Mouse (Mus musculus) forelimb bud, embryonic 11.5 days (tissue): ENCODE results near the gene Ssbp1.

Experiments used
- DNase-seq: peaks from one replicate; pipeline ENCODE4 v3.0.0-alpha.2; 2012; ENCODE audit warnings: low read depth, low spot score

The Ssbp1 gene

DNA sequence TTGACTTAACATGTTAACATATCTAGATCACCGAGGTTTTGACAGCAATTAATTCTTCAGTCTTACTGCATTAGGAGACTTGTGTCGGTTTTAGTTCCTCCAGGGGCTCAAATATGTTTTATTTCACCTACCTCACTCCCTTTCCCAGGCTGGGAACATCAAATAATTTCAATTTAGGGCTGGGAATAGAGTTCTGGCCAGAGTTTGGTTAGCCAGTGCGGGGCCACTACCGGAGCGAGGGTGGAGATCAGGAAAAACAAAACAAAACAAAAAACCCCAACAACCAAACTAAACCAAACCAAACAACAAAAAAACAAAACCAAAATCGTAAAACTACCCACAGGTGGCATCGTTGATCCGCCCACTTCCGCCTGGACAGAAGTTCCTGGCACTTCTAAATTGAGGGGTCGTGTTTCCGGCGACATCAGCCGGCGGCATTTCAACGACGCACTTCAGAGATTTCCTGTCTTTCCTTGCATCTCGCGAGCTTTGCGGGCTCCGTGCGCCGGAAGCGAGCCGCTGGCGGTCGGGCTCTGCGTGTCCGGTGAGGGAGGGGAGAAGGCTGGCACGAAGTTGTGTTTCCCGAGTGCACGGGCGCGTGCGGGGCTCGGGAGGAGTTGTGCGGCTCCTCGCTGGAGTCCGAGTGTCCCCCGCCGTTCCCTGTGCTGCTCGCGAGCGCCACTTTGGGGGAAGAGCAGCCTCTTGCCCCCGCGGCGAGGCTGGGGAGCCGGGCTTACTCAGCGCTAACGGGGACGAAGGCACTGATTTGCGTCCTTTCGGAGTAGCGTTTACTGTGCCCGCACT is at the start of gene Ssbp1:
Gene Ssbp1, plus strand, starts transcription at position 437 of the 804 bp plus-strand sequence.
- peak; percentile 97 for DNase-seq

DNA sequence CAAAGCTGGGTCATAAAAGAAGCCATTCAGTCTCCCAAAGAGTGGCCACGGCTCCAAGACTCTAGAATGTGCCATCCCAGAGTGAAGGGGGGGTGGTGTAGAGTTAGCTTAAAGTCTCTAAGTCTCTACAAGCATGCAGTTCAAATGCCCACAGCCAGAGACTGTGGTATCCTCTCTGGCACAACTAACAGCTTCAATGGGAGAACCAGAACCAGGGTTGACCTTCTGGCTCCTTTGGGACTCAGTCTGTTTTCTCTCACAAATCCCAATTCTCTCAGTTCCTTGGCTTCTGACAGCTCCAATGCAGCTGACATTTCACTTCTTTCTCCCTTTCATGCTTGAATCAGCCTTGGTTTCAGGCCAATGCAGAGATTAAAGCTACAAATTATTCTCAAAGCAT is 48.1 kb upstream of the Ssbp1 start:
- no peak for DNase-seq

DNA sequence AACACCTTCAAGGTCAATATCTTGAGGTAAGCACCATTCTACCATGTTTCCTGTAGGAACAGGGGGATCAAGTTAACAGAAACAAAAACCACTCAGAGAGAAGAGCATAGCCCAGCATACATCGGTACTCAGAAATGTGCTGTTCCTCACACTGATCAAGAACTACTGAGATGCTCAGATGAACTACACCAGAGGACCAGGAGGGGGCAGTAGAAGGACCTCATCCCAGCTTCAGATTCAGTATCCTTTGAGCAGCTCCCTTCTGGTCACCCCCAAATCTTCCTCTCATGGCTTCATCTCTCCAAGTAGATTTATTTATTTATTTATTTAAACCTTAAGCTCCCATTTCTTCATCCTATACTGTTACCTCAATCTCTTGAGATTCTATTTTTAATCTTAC is 47.4 kb upstream of the Ssbp1 start:
- peak; percentile 25 for DNase-seq

DNA sequence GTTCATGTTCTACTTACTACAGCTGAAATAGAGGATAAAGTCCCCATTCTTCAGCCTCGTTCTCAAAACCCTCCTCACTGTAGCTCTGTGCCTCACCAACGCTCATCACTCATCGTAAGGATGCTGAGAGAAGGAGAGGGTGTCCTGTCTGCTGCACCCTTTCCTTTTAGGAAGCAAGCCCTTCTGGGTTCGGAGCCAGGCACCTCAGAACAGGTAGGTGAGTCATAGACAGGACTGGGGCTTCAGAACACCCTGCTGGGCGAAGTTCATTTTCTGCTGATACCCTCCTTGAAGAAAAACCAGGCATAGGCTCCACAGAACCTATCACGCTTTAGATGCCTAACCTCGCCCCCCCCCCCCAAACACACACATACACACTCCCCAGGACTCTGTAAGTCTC is 43.7 kb upstream of the Ssbp1 start:
- DNase-seq: no peak

DNA sequence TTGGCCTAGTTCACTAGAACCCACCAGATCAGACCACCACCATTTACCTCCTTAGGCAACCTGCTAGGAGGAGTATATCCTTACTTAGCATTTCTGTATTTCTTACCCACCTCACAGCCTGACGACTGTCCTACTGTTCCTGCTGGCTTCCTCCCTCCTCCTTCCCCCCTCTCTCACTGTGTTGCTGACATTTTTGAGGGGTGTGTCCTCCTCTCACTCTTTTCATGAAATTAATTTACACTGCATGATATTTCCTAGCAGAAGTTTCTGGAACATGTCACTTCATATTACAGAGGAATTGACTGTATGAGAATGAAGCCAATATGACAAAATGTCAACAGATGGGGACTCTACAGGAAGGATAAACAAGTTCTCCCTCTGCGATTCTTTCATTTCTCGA is 42.5 kb upstream of the Ssbp1 start:
- DNase-seq: no peak

DNA sequence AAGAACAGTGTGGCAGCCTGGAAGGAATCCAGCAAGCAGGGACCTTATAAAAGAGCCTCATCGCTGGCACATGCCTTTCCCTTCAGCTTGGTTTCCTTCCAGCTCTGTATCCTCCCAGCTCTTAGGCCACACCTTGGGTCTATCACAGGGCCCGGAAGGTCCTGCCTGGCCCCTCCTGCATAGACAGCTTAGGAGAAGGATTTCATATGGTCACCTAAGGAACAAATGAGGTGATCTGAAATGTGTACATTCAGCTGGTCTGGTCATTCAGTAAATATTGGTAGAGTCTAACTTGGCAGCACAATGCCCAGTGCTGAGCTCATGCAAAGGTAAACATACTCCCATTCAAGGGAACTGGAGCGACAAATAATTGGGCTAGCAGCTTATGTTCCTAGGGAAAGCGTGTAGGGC is 41.6 kb upstream of the Ssbp1 start:
- DNase-seq: no peak

DNA sequence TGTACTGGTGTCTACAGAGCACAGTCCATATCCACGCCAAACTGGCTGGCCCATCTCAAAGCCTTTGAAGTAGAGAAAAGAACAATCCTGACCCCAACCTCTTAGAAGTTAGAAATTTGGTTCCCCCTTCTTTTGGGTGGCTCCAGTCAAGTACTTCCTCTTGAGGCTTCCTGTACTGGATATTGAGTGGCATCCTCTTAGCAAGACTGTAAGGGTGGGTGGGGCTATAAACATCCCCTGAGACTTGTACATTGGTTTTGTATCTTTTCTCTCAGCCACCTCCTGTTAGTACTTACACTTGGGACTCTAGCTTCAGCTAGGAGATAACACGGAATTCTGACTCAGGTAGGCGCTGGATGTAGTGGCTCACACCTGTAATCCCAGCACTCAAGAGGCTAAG is 40.9 kb upstream of the Ssbp1 start:
- no peak for DNase-seq

DNA sequence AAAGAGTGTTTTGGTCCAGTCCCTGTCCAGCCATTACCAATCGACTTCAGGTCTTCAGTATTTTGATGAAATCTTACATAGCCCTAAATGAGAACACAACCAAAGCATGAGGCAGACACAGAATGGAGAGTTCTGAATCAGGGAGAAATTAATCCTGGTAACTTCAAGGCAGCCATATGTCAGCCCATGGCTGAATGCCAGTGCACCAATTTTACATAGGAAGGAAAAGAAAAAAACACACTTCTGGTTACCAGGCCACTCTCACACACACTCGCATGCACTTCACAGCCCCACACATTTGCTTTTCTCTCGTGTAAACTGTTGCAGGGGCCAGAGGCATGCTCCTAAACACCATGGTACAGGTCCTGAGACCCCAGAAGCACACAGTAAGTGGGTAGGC is 40.3 kb upstream of the Ssbp1 start:
- DNase-seq: no peak

DNA sequence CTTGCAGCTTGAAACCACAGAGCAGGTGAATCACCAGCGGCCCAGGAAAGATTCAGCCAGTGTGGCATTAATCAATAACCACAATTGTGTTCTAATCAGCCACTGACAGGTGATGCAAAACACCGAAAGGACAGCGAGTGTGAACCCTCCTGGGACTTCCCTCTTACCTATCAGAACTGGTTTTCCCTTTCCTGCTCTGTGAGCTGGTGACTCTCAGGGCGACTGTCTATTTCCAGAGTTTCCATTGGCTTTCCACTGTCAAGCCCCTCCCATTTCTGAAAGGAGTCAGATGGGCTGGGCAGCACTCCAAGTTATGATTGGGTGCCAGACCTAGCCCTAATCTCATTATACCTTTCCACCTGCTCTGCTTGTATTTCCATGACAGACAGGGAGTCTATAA is 39.8 kb upstream of the Ssbp1 start:
- no peak for DNase-seq

DNA sequence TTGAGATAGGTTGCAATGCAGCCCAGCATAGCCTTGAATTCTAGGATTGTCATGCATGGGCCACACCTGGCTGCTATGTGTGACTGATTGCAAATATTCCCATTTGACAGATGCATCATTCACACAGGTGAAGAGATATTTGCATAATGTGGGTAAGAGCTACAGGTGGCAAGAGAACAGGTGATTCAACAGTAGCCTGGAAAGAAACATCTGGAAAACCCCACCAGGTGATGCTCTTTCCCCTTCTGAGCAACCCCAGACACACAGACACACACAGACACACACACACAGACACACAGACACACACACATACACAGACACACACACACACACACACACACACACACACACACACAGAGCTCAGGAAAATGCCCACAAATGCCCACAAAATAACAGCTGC is 39.3 kb upstream of the Ssbp1 start:
- DNase-seq: no peak

DNA sequence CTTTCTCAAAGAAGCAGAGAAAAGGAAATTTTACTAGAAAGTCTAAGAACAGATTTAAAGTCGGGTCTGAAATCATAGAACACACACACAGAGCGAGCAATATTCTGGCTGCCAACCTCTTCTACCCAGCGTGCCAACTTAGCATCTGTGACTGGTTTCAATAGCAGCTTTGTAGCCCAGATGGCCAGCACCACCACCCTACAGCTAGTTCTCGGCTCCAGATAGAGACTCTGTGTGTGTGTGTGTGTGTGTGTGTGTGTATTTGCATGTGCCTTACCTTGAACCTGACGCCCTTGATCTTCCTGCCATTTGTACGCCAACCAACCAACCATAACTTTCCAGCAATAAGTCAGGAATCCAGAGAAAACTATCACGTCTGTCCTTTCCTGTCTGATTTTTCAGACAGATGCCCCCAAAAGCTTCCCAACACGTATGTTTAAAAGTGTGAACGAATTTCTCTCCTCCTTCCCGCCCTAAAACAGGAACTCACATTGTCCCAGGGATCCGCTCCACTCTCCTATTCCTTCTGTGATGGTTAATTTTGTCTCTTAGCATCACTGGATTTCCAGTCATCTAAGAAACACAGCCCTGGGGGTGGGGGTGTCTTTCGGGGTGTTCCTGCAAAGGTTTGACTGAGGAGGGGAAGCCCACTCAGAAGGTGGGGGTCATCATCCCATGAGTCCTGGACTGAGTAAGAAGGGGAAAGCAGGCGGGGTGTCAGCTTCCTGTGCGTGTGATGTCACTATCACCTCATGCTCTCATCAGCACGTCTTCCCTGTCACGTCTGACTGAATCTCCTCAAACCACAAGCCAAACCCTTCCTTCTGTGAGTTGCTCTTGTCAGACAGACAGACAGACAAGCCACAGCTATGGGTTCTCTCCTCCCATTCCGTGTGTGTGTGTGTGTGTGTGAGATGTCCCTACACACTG is 38.5 kb upstream of the Ssbp1 start:
- DNase-seq: no peak

DNA sequence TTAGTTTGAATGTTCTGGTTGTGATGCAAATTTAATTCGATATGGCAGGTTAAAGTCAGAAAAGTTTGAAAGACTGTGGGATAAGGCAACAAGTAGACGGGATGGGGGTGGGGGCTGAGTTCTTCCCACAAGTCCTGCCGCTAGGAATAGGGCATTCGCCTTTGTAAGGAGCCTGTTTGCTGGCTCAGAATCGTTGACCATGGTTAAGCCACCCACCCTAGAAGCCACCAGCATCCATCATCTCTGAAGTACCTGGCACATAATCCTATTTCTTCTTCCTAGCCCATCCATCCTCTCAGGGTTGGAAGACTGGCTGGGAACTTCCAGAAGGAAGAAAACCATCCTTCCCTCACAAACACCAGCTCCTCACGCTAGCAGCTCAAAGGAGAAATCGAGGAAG is 36.5 kb upstream of the Ssbp1 start:
- no peak for DNase-seq

DNA sequence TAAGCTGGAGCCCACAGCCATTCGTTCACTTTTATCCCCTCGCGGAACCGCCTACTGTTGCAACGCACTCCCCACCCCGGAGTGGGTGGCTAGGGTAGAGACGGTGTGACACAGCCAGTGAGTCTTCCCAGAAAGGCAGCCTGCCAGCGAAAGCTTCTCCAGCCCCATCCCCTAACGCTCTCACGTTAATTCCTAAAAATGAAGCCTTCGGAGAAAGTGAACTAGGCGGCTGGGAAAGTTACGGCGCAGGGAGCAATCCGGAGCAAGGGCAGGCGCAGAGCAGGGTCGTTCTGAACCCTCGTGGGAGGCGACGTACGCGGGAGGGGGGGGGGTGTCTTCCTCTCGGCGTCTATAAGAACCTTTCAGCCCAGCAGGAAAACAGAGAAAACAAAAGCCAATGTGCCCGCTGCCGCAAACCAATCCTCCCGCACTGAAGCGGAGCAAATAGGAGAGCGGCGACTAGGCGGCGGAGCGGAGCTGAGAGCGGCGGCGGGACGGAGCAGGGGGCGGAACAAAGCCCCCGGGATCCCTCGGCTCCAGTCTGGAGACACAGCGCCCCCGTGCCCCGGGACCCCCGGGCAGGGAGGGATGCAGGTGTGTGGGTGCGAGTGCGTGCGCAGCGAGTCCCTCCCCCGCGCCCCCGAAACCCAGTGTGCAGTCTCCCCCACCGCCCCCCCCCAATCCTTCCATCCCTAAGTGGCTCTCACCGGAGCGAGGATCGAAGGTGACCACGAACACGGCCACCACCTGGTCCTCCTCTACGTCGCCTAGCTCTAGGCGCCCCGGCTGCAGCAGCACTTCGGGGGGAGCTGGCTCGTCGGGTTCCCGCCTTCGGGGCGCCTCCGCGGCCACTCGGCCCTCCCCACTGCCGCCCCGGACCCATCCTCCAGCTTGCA is 35.8 kb upstream of the Ssbp1 start:
- DNase-seq: peak; percentile 40

DNA sequence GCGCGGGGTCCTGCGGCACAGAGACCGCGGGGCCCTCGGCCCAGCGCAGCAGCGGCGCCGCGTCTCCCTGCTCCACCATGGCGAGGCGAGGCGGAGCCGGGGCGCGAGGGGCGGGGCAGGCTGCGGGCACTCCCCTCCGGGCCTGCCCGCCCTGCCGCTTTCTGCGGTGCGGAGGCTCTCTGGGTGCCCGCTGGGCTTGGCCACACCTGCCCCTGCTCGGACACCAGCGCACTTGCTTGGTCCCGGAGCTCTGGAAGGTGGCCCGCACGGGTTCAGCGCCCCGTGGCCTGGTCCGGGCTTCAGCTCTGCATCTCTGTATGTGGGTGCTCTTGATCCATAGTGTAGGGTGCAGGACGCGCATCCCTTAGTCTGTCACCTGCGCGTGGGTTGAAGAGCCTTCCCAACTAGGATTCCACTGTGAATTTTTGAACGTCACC is 35.1 kb upstream of the Ssbp1 start, which contains the start of gene E330009J07Rik:
Gene E330009J07Rik, minus strand, starts transcription at position 89 of the 437 bp plus-strand sequence.
- DNase-seq: peak; percentile 59

DNA sequence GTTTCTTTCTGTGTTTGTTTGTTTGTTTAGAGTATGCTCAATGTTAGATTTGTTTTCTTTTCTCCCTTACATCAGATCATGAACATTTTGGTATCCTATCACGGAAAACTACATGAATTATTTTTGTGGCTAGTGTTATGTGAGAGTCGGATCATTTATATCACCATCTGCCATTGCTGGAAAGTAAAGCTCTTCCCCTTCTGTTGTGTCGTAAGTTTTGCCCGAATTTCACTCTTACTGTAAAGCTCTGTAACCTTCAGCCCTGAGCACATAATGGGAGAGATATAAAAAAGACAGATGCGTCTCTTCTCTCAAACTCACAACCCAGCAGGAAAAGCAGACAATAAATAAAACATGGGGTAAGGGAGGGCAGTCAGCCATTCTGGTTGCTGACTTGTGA is 32.2 kb upstream of the Ssbp1 start, which contains the start of gene Wee2:
Gene Wee2, plus strand, starts transcription at position 153 of the 400 bp plus-strand sequence.
- no peak for DNase-seq

DNA sequence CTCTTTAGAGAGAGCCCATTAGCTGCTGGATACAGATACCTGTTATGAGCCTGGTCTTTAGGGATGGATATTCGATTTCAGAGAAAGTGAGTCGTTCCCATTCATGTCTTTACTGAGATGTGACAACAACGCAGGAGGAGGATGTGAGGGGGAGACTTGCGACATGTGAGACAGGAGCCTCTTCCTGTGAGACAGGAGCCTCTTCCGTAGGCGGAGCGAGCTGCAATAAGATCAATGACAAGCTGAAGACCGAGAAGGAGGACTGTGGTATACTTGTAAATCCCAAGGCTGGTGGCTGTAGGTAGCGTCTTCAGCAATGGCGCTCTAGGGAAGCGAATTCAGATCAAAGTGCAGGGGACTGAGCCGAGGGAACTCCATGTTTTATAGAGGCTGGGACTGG is 31.4 kb upstream of the Ssbp1 start:
- no peak for DNase-seq

DNA sequence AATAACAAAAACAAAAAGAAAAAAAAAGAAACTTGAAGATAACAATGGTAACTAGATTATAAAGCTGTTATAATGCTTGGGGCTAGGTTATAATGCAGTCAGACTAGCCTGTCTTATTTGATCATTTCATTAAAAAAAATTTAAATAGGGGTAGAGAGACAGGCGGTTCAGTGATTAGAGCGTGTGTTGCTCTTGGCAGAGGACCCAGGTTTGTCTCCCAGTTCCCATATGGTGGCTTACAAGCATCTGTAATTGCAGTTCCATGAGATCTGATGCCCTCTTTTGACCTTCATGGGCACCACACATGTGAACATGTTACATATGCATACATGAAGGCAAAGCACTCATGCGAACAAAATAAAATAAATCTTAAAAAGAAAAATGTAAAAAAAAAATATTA is 29.9 kb upstream of the Ssbp1 start:
- DNase-seq: no peak

DNA sequence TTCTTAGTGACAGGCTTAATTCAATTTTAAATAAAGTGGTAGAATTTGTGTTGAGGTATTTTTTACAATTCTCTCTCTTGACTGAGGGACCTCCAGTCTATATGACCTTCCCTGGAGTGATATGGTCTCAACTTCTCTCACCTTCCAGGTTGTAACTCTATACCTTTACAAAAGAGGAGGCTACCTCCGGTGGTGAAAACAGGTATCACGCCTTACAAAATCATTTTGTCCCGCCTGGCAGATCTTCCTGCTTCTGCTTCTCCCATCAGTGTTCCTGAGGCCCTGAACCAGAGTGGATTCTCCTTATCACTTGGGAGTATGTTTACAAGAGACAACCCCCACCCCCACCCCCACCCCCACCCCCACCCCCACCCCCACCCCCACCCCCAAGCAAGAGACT is 29.4 kb upstream of the Ssbp1 start:
- no peak for DNase-seq

DNA sequence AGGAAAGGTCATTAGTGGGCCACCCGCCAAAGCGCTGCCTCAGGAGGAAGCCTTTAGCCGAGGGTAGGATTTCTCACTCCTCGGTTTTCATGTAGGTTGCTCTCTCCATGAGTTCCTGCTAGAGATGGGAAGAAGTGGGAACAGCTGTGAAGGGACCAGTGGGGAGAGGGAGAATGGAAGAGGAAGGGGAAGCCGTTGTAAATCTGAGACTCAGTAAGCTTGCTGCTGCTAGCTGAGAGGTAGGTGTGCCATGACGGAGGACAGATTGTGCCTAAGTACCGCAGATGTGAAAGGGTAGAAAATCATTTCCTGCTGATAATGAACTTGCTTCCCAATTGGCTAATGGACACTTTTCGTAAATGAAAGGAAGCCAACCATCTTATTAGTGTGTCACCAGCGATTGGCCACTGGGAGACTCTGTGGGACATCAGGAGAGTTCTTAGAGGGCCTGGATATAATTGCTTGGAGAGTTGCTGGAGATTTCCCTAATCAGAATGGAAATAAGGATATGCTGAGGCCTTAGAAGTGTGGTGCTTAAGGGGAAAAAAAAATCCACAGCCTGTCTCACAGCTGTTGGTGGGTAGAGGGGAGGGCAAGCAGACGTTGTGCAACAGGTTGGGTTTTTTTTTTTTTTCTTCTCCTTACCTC is 27.7 kb upstream of the Ssbp1 start:
- DNase-seq: no peak

DNA sequence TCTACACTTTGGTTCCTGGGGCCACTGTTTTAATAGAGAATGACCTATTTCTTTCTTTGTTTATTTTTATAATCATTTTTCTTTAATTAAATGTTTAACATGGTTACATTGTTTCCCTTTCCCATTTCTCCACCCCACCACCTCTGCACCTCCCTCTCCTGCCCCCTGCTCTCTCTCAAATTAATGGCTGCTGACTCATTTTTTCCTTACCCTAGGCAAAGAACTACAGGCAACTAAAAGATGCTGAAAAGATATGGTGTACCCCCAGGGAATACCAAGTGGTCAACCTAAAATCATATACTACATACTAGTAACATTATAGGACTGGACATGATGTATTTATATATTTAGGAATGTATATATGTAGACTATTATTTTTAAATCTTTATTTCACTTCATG is 22.5 kb upstream of the Ssbp1 start:
- no peak for DNase-seq

DNA sequence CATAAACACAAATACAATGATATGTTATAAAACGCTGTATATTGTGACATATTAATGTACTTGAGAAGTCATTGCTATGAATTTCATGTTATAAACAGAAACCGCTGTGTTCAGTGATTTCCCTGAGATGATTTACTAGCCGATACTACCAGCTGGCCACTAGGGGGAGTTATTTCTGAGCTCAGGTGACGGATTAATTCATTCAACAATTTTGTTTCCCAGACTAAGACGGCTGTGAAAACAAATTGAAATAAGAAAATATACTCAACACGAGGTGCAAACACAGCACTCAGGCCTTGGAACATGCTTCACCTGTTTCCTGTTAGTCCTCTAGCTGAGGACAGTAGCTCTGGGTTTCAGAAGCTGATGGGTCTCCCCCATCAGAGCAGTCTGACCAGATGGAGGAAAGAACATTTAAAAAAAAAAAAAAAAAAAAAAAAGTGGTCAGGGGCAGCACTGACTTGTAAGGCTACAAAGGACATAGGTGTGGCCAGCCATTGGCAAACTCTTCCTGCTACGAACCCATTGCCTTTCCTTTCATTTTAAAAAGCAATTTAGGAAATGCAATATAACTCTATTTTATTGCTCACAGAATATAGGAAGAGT is 16.6 kb upstream of the Ssbp1 start:
- peak; percentile 23 for DNase-seq
